Mouse (Mus musculus) left cerebral cortex, adult 6 months (tissue): Measurements from ENCODE around the gene Padi4. TPM values are rescaled to one million over a fixed set of nuclear protein-coding genes. Genes with fewer than 3 reads are reported as not detected.

Source experiments
- long read RNA-seq, 2 experiments: library from polyadenylated mRNA; unstranded; transcript quantifications; one replicate each; pipeline ENCODE4 v2.0.0; 2019 to 2020
- polyA plus RNA-seq: library from polyadenylated mRNA; unstranded; fragments of <200 nt; fragmentation: Nextera tagmentation; gene quantifications from 2 replicates; pipeline ENCODE4 v1.2.3, GENCODE M21; 2021

Padi4 gene
- polyA plus RNA-seq, result 0.20 and 0.29 TPM in 2 replicates
- long read RNA-seq, experiment 1, result 0 reads
- long read RNA-seq, experiment 2, result 0 reads

GRCm38 (mm10) chr4:140774025-140774800 lies at the start of gene Padi4:
Gene Padi4 (minus strand): TSS chr4:140774236.

GRCm38 (mm10) chr4:140810458-140811260 lies 36.6 kb upstream of the Padi4 start, which contains the start of gene Padi3:
Gene Padi3 (minus strand): TSS chr4:140810648.

DNA sequence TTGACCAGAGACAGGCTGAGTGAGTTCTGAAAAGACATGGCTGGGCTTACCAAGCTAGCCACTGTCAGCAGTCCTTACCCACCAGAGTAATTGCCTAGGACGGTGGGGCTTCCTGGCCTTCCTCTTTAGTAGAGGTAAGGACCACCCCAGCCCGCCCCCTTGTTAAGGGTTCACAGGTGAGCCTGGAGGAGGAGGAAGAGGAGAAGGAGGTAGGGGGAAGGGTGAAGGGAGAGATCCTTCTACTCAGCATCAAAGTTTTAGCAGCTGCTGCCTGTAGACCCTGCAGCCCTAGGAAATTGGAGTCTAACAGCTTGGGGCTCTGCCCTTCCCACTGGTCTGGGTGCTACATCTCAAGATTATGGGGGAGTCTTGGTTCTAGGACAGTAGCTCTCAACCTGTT lies 31.5 kb downstream of the Padi4 start, which contains the start of gene Padi6:
Gene Padi6, minus strand, starts transcription at position 101 of the 400 bp plus-strand sequence.

GRCm38 (mm10) chr4:140700269-140701018 lies 73.6 kb downstream of the Padi4 start, which contains the start of gene Rcc2:
Gene Rcc2 (plus strand): TSS chr4:140700541.

Other genes with a start within 250 kb of the Padi4 start
- gene Arhgef10l, start 108.2 kb downstream of the Padi4 start, polyA plus RNA-seq, result 14.0 and 15.1 TPM in 2 replicates
- 14.5 and 16.7 TPM in 2 replicates for gene Rcc2, start 73.7 kb downstream of the Padi4 start, polyA plus RNA-seq
- gene Padi6, start 31.6 kb downstream of the Padi4 start, polyA plus RNA-seq, result 0.09 and 0.21 TPM in 2 replicates
- not detected in 2 replicates for gene Padi3, start 36.4 kb upstream of the Padi4 start, polyA plus RNA-seq
- not detected in 2 replicates for gene Padi1, start 71.5 kb upstream of the Padi4 start, polyA plus RNA-seq
- gene Padi2, start 132.1 kb upstream of the Padi4 start, polyA plus RNA-seq, result 5.2 and 6.3 TPM in 2 replicates
- 498 and 587 TPM in 2 replicates for gene Sdhb, start 187.0 kb upstream of the Padi4 start, polyA plus RNA-seq
- 30.7 and 37.4 TPM in 2 replicates for gene Atp13a2, start 212.6 kb upstream of the Padi4 start, polyA plus RNA-seq
- gene Mfap2, start 236.2 kb upstream of the Padi4 start, polyA plus RNA-seq, result 2.8 and 4.3 TPM in 2 replicates